ENCODE assay signal across 31 mouse cellular contexts in the genomic region with DNA sequence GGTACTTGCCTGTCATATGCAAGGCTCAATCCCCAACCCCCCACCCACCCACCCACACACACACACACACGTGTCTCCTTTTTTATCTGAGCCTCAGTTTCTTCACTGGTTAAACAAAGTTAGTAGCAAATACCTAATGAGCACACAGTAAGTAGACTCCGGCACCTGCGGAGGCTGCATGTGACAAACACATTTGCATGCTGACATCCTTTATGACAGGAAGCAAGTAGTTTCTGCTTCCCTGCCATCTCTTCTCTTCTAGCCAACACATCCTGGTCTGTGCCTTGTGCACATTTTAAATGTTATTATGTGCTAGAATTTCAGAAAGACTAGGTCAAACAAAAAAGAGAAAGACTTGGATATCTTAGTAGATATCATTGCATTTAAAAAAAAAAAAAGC.
"Had no signal": no experiment of that assay in that cellular context is flagged by ENCODE, and none has a peak within 500 bp of the region (broad histone marks: within the 10 kb centered on the region; RNA-seq: fewer than 3 reads in every experiment).

No protein-coding gene starts in this region.

- H3K4me3 ChIP-seq: heart, embryonic 10.5 days; heart, embryonic 12.5 days; heart, embryonic 13.5 days; heart, embryonic 15.5 days; hindbrain, embryonic 10.5 days; hindbrain, embryonic 12.5 days; hindbrain, embryonic 13.5 days; hindbrain, embryonic 15.5 days; intestine, embryonic 15.5 days; kidney, embryonic 15.5 days; layer of hippocampus, adult 2 months; left cerebral cortex, adult 2 months had no signal

- H3K36me3 ChIP-seq: heart, embryonic 10.5 days; heart, embryonic 12.5 days; heart, embryonic 13.5 days; heart, embryonic 15.5 days; hindbrain, embryonic 10.5 days; hindbrain, embryonic 12.5 days; hindbrain, embryonic 13.5 days; hindbrain, embryonic 15.5 days; intestine, embryonic 15.5 days; kidney, embryonic 15.5 days had no signal

- DNase-seq: heart, postnatal 10 days; heart, postnatal 14 days; heart, postnatal 36 days; heart, postnatal 4 days; kidney, adult 11 months; kidney, adult 18-20 months; kidney, adult 2 months; kidney, adult 9 months; kidney, postnatal 10 days; kidney, postnatal 14 days; kidney, postnatal 25 days; kidney, postnatal 36 days; kidney, postnatal 4 days; layer of hippocampus, adult 9-11 months; layer of hippocampus, postnatal 36 days had no signal

- H3K9me3 ChIP-seq: heart, embryonic 10.5 days; heart, embryonic 12.5 days; heart, embryonic 13.5 days; heart, embryonic 15.5 days; hindbrain, embryonic 10.5 days; hindbrain, embryonic 12.5 days; hindbrain, embryonic 13.5 days; hindbrain, embryonic 15.5 days; intestine, embryonic 15.5 days; kidney, embryonic 15.5 days had no signal

- H3K27me3 ChIP-seq: hindbrain, embryonic 12.5 days; hindbrain, embryonic 13.5 days; hindbrain, embryonic 15.5 days; intestine, embryonic 15.5 days had no signal

- H3K9ac ChIP-seq: heart, embryonic 12.5 days; heart, embryonic 13.5 days; heart, embryonic 15.5 days; hindbrain, embryonic 12.5 days; hindbrain, embryonic 13.5 days; hindbrain, embryonic 14.5 days; hindbrain, embryonic 15.5 days; intestine, embryonic 15.5 days; kidney, embryonic 15.5 days had no signal

- H3K27ac ChIP-seq: heart, embryonic 10.5 days; heart, embryonic 13.5 days; heart, embryonic 15.5 days; hindbrain, embryonic 10.5 days; hindbrain, embryonic 12.5 days; hindbrain, embryonic 13.5 days; hindbrain, embryonic 14.5 days; hindbrain, embryonic 15.5 days; hindbrain, postnatal 0 days; intestine, embryonic 15.5 days; kidney, embryonic 15.5 days; kidney, postnatal 0 days; layer of hippocampus, adult 2 months; left cerebral cortex, adult 2 months had no signal

- H3K4me1 ChIP-seq: heart, embryonic 10.5 days; heart, embryonic 12.5 days; heart, embryonic 13.5 days; heart, embryonic 15.5 days; hindbrain, embryonic 12.5 days; hindbrain, embryonic 13.5 days; hindbrain, embryonic 15.5 days had no signal

- H3K4me2 ChIP-seq: heart, embryonic 11.5 days; heart, embryonic 12.5 days; heart, embryonic 15.5 days; hindbrain, embryonic 12.5 days; hindbrain, embryonic 13.5 days; hindbrain, embryonic 14.5 days; hindbrain, embryonic 15.5 days; intestine, embryonic 15.5 days; kidney, embryonic 15.5 days had no signal
